Mouse (Mus musculus): ENCODE results near the gene Grin2d. TPM values are rescaled to one million over a fixed set of nuclear protein-coding genes. Genes with fewer than 3 reads are reported as not detected.
"Not testable (repeated sequence)": the region's sequence is repeated elsewhere in the genome, so short reads cannot be mapped to it uniquely, and the experiment has no call there.

The Grin2d gene
- polyA plus RNA-seq, 1 experiment from 2014 or later = 0.13 TPM

GRCm38 (mm10) chr7:45917004-45917704, 39.0 kb upstream of the Grin2d start:
- peak overlapping the region; percentile 42 for H3K4me3 ChIP-seq
- H3K9me3 ChIP-seq = no peaks in the 10 kb centered on the region
- peak overlapping the region; percentile 68 for H3K4me2 ChIP-seq
- no peaks in the 10 kb centered on the region; the same call in 1 of the 2 replicates for H3K27me3 ChIP-seq (replicated peaks)
- peak overlapping the region; percentile 73 for H3K27ac ChIP-seq (replicated peaks)
- H3K4me1 ChIP-seq = peaks cover 51% of the 10 kb centered on the region
- ATAC-seq (ENCODE audit: extremely low read depth, insufficient number of reproducible peaks, low FRiP score, low TSS enrichment) = no peak
- peaks cover 5% of the 10 kb centered on the region; the same call in 1 of the 2 replicates for H3K36me3 ChIP-seq
- peak overlapping the region; percentile 74 for H3K9ac ChIP-seq
- 35% methylated on average over 13 of the region's 13 CpGs for WGBS

- WGBS = 38% methylated on average over 26 of the region's 26 CpGs
- no peaks in the 10 kb centered on the region for H3K9me3 ChIP-seq
- H3K4me3 ChIP-seq = peak overlapping the region; percentile 42
- peak overlapping the region; percentile 73 for H3K27ac ChIP-seq (replicated peaks)
- peaks cover 42% of the 10 kb centered on the region for H3K4me1 ChIP-seq
- H3K36me3 ChIP-seq = peaks cover 5% of the 10 kb centered on the region; the same call in 1 of the 2 replicates
- H3K4me2 ChIP-seq = peak overlapping the region; percentile 68
- peak; percentile 53; the same call in 1 of the 2 replicates for ATAC-seq (ENCODE audit: extremely low read depth, insufficient number of reproducible peaks, low FRiP score, low TSS enrichment)
- H3K27me3 ChIP-seq (replicated peaks) = no peaks in the 10 kb centered on the region; the same call in 1 of the 2 replicates
- peak overlapping the region; percentile 74 for H3K9ac ChIP-seq
Observed at GRCm38 (mm10) chr7:45916056-45917003, 38.2 kb upstream of the Grin2d start.

- Histone ChIP-seq H3K9me3 (0 out of 2 replicates have a peak, but pooled peaks cover 1% of the 10 kb centered on the region), H3K27ac (replicated peaks) (no peak overlapping the region), H3K9ac (no peak overlapping the region; the same call in 1 of the 2 replicates), H3K36me3 (peaks cover 18% of the 10 kb centered on the region), H3K4me1 (peaks cover 34% of the 10 kb centered on the region), H3K4me3 (no peak overlapping the region), H3K4me2 (no peak overlapping the region), H3K27me3 (replicated peaks) (no peaks in the 10 kb centered on the region; the same call in 1 of the 2 replicates)
- ATAC-seq (ENCODE audit: extremely low read depth, insufficient number of reproducible peaks, low FRiP score, low TSS enrichment) = no peak
- WGBS = 82% methylated on average over 5 of the region's 5 CpGs
Observed at GRCm38 (mm10) chr7:45915011-45915410, 36.8 kb upstream of the Grin2d start.

DNA sequence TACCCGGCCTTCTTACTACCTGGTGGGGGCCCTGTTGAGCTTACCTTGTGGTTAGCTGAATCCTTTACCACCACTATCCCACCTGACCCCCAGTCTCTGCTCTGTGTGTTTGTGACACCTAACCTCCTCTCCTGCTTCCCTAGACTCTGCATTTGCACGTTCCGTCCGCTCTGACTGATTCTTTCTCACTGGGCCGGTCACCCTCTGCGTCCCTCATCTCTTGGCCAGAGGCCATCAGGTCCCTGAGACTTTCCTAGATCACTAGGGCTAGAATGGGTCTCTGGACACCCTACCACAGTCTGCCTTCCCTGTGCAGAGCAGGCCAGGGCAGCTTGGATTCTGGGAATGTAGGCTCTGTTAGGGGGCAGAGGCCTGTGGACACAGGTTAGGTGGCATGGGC, 35.9 kb upstream of the Grin2d start:
- Histone ChIP-seq H3K9ac (no peak overlapping the region), H3K27me3 (replicated peaks) (no peaks in the 10 kb centered on the region; the same call in 1 of the 2 replicates), H3K4me3 (no peak overlapping the region), H3K4me2 (no peak overlapping the region), H3K9me3 (0 out of 2 replicates have a peak, but pooled peaks cover 3% of the 10 kb centered on the region), H3K4me1 (peaks cover 24% of the 10 kb centered on the region), H3K27ac (replicated peaks) (no peak overlapping the region), H3K36me3 (peaks cover 28% of the 10 kb centered on the region)
- WGBS = 80% methylated on average over 6 of the region's 6 CpGs
- ATAC-seq (ENCODE audit: extremely low read depth, insufficient number of reproducible peaks, low FRiP score, low TSS enrichment) = no peak

GRCm38 (mm10) chr7:45909145-45909544, 31.0 kb upstream of the Grin2d start:
- no peaks in the 10 kb centered on the region for H3K27me3 ChIP-seq (replicated peaks)
- WGBS = 87% methylated on average over 16 of the region's 16 CpGs
- H3K4me2 ChIP-seq = no peak overlapping the region
- peaks cover 37% of the 10 kb centered on the region for H3K36me3 ChIP-seq
- no peak overlapping the region for H3K4me3 ChIP-seq
- no peak overlapping the region for H3K9ac ChIP-seq
- no peaks in the 10 kb centered on the region for H3K4me1 ChIP-seq
- ATAC-seq (ENCODE audit: extremely low read depth, insufficient number of reproducible peaks, low FRiP score, low TSS enrichment) = no peak
- 0 out of 2 replicates have a peak, but pooled peaks cover 3% of the 10 kb centered on the region for H3K9me3 ChIP-seq
- H3K27ac ChIP-seq (replicated peaks) = no peak overlapping the region

- 0 out of 2 replicates have a peak, but pooled peaks cover 3% of the 10 kb centered on the region for H3K9me3 ChIP-seq
- no peaks in the 10 kb centered on the region for H3K4me1 ChIP-seq
- H3K27me3 ChIP-seq (replicated peaks) = no peaks in the 10 kb centered on the region
- H3K4me3 ChIP-seq = no peak overlapping the region
- H3K36me3 ChIP-seq = peaks cover 37% of the 10 kb centered on the region
- H3K9ac ChIP-seq = no peak overlapping the region
- H3K27ac ChIP-seq (replicated peaks) = no peak overlapping the region
- no peak overlapping the region for H3K4me2 ChIP-seq
- ATAC-seq (ENCODE audit: extremely low read depth, insufficient number of reproducible peaks, low FRiP score, low TSS enrichment) = no peak
Observed at GRCm38 (mm10) chr7:45908384-45908783, 30.2 kb upstream of the Grin2d start.

DNA sequence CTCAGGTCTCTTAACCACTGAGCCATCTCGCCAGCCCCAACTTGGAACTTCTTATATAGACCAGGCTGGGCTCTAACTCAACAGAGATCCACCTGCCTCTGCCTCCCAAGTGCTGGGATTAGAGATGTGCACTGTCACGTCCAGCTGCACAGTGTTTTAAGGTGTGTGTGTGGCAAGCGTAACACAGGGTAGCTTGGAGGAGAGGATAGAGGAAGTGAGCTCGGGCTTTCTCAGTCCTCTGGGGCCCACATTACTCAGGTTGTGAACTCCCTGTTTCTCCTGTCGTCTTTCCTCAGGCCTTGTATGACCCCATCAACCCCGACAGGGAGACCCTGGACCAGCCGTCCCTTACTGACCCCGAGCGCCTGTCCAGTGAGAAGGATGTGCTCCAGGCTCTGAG, 28.4 kb upstream of the Grin2d start:
- H3K4me3 ChIP-seq = no peak overlapping the region
- H3K4me2 ChIP-seq = no peak overlapping the region
- peaks cover 37% of the 10 kb centered on the region for H3K36me3 ChIP-seq
- H3K4me1 ChIP-seq = no peaks in the 10 kb centered on the region
- ATAC-seq (ENCODE audit: extremely low read depth, insufficient number of reproducible peaks, low FRiP score, low TSS enrichment) = no peak
- no peaks in the 10 kb centered on the region for H3K27me3 ChIP-seq (replicated peaks)
- no peak overlapping the region for H3K27ac ChIP-seq (replicated peaks)
- H3K9me3 ChIP-seq = 0 out of 2 replicates have a peak, but pooled peaks cover 3% of the 10 kb centered on the region
- no peak overlapping the region for H3K9ac ChIP-seq
- 88% methylated on average over 9 of the region's 9 CpGs for WGBS

GRCm38 (mm10) chr7:45902481-45903002, 24.4 kb upstream of the Grin2d start:
- no peaks in the 10 kb centered on the region for H3K9me3 ChIP-seq
- H3K27ac ChIP-seq (replicated peaks) = 0 out of 2 replicates have a peak overlapping the region, but pooled peaks have one; percentile 24
- WGBS = 68% methylated on average over 12 of the region's 12 CpGs
- H3K4me1 ChIP-seq = peaks cover 6% of the 10 kb centered on the region
- 0 out of 2 replicates have a peak, but pooled peaks cover 2% of the 10 kb centered on the region for H3K36me3 ChIP-seq
- no peak overlapping the region for H3K4me2 ChIP-seq
- H3K27me3 ChIP-seq (replicated peaks) = no peaks in the 10 kb centered on the region
- ATAC-seq (ENCODE audit: extremely low read depth, insufficient number of reproducible peaks, low FRiP score, low TSS enrichment) = no peak
- H3K4me3 ChIP-seq = no peak overlapping the region
- H3K9ac ChIP-seq = no peak overlapping the region

GRCm38 (mm10) chr7:45901562-45901961, 23.4 kb upstream of the Grin2d start:
- 51% methylated on average over 5 of the region's 5 CpGs for WGBS
- H3K4me2 ChIP-seq = no peak overlapping the region
- no peak for ATAC-seq (ENCODE audit: extremely low read depth, insufficient number of reproducible peaks, low FRiP score, low TSS enrichment)

DNA sequence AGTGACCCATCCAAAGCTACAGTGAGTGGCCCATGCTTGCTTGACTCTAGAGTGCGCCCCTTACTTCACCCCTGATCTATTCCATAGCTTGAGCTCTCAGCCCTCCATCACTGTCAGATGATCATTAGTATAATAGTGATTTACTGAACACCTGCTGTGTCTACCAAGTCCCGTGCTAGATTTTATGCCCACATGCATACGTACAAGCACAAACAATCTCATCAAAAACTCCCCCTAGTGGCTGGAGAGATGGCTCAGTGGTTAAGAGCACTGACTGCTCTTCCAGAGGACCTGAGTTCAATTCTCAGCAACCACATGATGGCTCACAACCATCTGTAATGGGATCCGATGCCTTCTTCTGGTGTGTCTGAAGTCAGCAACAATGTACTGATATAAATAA, 19.9 kb upstream of the Grin2d start:
- not testable (repeated sequence) for H3K27me3 ChIP-seq (replicated peaks); ATAC-seq (ENCODE audit: extremely low read depth, insufficient number of reproducible peaks, low FRiP score, low TSS enrichment); H3K36me3 ChIP-seq; H3K9me3 ChIP-seq
- Histone ChIP-seq H3K9ac (peak overlapping the region; percentile 85; the same call in 1 of the 2 replicates), H3K4me2 (peak overlapping the region; percentile 96), H3K27ac (replicated peaks) (0 out of 2 replicates have a peak overlapping the region, but pooled peaks have one; percentile 78), H3K4me3 (peak overlapping the region; percentile 65), H3K4me1 (peaks cover 16% of the 10 kb centered on the region)
- WGBS = 61% methylated on average over 4 of the region's 4 CpGs

More at GRCm38 (mm10) chr7:45901562-45901961, 23.4 kb upstream of the Grin2d start:
- Histone ChIP-seq H3K9ac (no peak overlapping the region), H3K9me3 (no peaks in the 10 kb centered on the region), H3K27ac (replicated peaks) (no peak overlapping the region), H3K36me3 (no peaks in the 10 kb centered on the region), H3K4me1 (peaks cover 11% of the 10 kb centered on the region), H3K4me3 (no peak overlapping the region), H3K27me3 (replicated peaks) (no peaks in the 10 kb centered on the region)

All from heart, embryonic 13.5 days (tissue).